In the genomic region with DNA sequence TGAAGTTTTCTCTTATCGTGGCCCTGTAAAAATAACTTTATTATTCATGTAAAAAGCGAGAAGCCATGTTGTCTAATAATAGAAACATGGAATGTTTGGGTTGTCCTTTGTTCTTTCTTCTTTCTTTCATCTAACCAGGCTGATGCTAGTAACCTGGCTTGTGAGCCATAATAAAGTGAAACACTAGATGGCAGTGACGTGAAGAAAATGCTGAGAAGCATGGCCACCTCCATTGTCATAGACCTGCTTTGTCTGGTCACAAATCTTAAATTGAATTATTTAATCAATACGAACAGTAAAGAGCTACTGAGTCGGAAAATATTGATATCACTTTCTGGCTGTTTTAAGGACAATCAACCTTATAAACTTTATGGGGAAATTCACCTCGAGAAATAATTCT, we compare ENCODE assay signal across 8 mouse cellular contexts.
DNase-seq lines count a peak whose midpoint lies in the region; ATAC-seq and TF ChIP-seq lines count a peak whose summit lies in the region.

No protein-coding gene starts in this region.

- H3K4me2 ChIP-seq in heart, embryonic 11.5 days: no peak overlapping the region

- H3K9ac ChIP-seq in heart, adult 2 months (ENCODE audit: low read depth, low read length): no peak overlapping the region
- no peak overlapping the region for H3K9ac ChIP-seq in heart, embryonic 11.5 days (ENCODE audit: low read depth, low read length)
- no peak overlapping the region for H3K9ac ChIP-seq in MEL (ENCODE audit: control insufficient read depth, low read depth, low read length, poor library complexity, severe bottlenecking)

- TF ChIP-seq EP300 in heart, adult 2 months (IDR thresholded peaks at IDR 0.05; ENCODE audit: insufficient read depth, low read depth, low read length): no peak
- no peak for TF ChIP-seq EP300 in MEL (IDR thresholded peaks at IDR 0.05; ENCODE audit: low read depth in 1 of 2, low read length in 2 of 2)

- no peak overlapping the region for H3K27ac ChIP-seq in heart, adult 2 months
- no peak overlapping the region for H3K27ac ChIP-seq in heart, embryonic 11.5 days (ENCODE audit: low read depth, low read length)
- H3K27ac ChIP-seq in MEL (ENCODE audit: control insufficient read depth, low read depth, low read length): no peak overlapping the region

- peak; percentile 75 for TF ChIP-seq CTCF in heart, adult 2 months (IDR thresholded peaks at IDR 0.05)
- TF ChIP-seq CTCF in MEL (IDR thresholded peaks at IDR 0.05 in 2 of 3, conservative IDR thresholded peaks at IDR 0.05 in 1 of 3; ENCODE audit: control insufficient read depth in 1 of 3, insufficient read depth in 1 of 3, low read depth in 2 of 3, low read length in 3 of 3, poor library complexity in 1 of 3, severe bottlenecking in 1 of 3): peak in 1 of 3 experiments; percentile 26; a peak in 1 of 6 replicates

- ATAC-seq in heart, embryonic 11.5 days (replicated peaks; ENCODE audit: insufficient number of reproducible peaks, low FRiP score, low TSS enrichment): no peak
- ATAC-seq in hematopoietic stem cell, adult 5-6 weeks (replicated peaks in 1 of 2; ENCODE audit: insufficient read depth in 1 of 2, low FRiP score in 2 of 2, low TSS enrichment in 1 of 2, low read depth in 1 of 2, poor library complexity in 2 of 2, severe bottlenecking in 2 of 2): peak; percentile 76 to 79; a peak in 2 of 4 replicates
- no peak for ATAC-seq in inflammation-experienced regulatory T-cells, adult 6 months

- no peaks in the 10 kb centered on the region for H3K9me3 ChIP-seq in heart, embryonic 11.5 days (replicated peaks; ENCODE audit: control insufficient read depth, low read length)
- no peaks in the 10 kb centered on the region for H3K9me3 ChIP-seq in MEL (replicated peaks; ENCODE audit: insufficient read depth, low read length)

- 15% methylated on average over 6 of the region's 6 CpGs for WGBS in heart, adult 2 months
- WGBS in heart, embryonic 11.5 days (ENCODE audit: insufficient replicate concordance): 29% methylated on average over 6 of the region's 6 CpGs

- no peaks in the 10 kb centered on the region for H3K36me3 ChIP-seq in heart, adult 2 months (ENCODE audit: control insufficient read depth, insufficient read depth, low read length)
- no peaks in the 10 kb centered on the region for H3K36me3 ChIP-seq in heart, embryonic 11.5 days (ENCODE audit: control insufficient read depth, insufficient read depth, low read length)
- no peaks in the 10 kb centered on the region for H3K36me3 ChIP-seq in MEL (ENCODE audit: control insufficient read depth in 1 of 2, insufficient read depth in 2 of 2, low read length in 2 of 2)

- no peak overlapping the region for H3K4me3 ChIP-seq in heart, adult 2 months
- H3K4me3 ChIP-seq in heart, embryonic 11.5 days (ENCODE audit: low read depth, low read length): no peak overlapping the region
- no peak overlapping the region for H3K4me3 ChIP-seq in MEL (ENCODE audit: control insufficient read depth in 1 of 2, insufficient read depth in 1 of 2, low read depth in 2 of 2, low read length in 2 of 2)

- intact Hi-C loops in heart, adult 2 months (cut with DNase I): loop anchor here (1.0 to 10.0 kb wide), 4 partner anchors 356 to 836 kb away; no protein-coding TSS in a partner anchor
- intact Hi-C loops in left cerebral cortex, postnatal 36 days (cut with DNase I): loop anchor here (5.0 to 10.0 kb wide), 6 partner anchors 359 to 951 kb away; a partner anchor contains a TSS

- DNase-seq in heart, adult 2 months: no peak
- DNase-seq in MEL (ENCODE audit: low read depth, low spot score): peak; percentile 9
- peak; percentile 15 to 52 for DNase-seq in cerebellum, postnatal 36 days
- peak; percentile 9 to 13 for DNase-seq in left cerebral cortex, postnatal 36 days (ENCODE audit: low spot score in 2 of 2)
- DNase-seq in retina, embryonic 14.5 days (ENCODE audit: low spot score): peak; percentile 90

- TF ChIP-seq POLR2A in heart, adult 2 months (IDR thresholded peaks at IDR 0.05; ENCODE audit: insufficient read depth, low read depth, low read length): no peak
- no peak for TF ChIP-seq POLR2A in MEL (IDR thresholded peaks at IDR 0.05; ENCODE audit: control insufficient read depth in 1 of 2, insufficient read depth in 1 of 2, low read depth in 1 of 2, low read length in 2 of 2, poor library complexity in 1 of 2)

- H3K79me2 ChIP-seq in heart, adult 2 months (replicated peaks; ENCODE audit: control insufficient read depth, insufficient read depth, low read length): no peaks in the 10 kb centered on the region
- no peaks in the 10 kb centered on the region for H3K79me2 ChIP-seq in MEL (ENCODE audit: control insufficient read depth, insufficient read depth, low read length, poor library complexity)

- no peaks in the 10 kb centered on the region for H3K4me1 ChIP-seq in heart, adult 2 months (ENCODE audit: control insufficient read depth, insufficient read depth, low read length)
- H3K4me1 ChIP-seq in heart, embryonic 11.5 days (ENCODE audit: control insufficient read depth, insufficient read depth, low read length): no peaks in the 10 kb centered on the region
- H3K4me1 ChIP-seq in MEL (ENCODE audit: control insufficient read depth in 1 of 2, insufficient read depth in 2 of 2, low read length in 2 of 2): no peaks in the 10 kb centered on the region

- TF ChIP-seq RAD21 in MEL (IDR thresholded peaks at IDR 0.05; ENCODE audit: low read depth, low read length): peak; percentile 25

- H3K27me3 ChIP-seq in heart, adult 2 months (ENCODE audit: control insufficient read depth, insufficient read depth, low read length): no peaks in the 10 kb centered on the region
- H3K27me3 ChIP-seq in heart, embryonic 11.5 days (ENCODE audit: control insufficient read depth, insufficient read depth, low read length): no peaks in the 10 kb centered on the region
- H3K27me3 ChIP-seq in MEL (ENCODE audit: control insufficient read depth in 1 of 2, insufficient read depth in 2 of 2, low read length in 2 of 2): no peaks in the 10 kb centered on the region

TF ChIP-seq in MEL, 35 proteins besides CTCF, POLR2A, EP300 and RAD21:
- TF ChIP-seq POLR2AphosphoS5 (IDR thresholded peaks at IDR 0.05; ENCODE audit: borderline replicate concordance, low read depth, low read length): no peak
- TF ChIP-seq SMC3 (IDR thresholded peaks at IDR 0.05; ENCODE audit: low read depth, low read length): peak; percentile 15; the same call in 1 of the 2 replicates

Comparison
In these comparisons a context has a peak if more than half of its experiments do, and no peak if none do; other contexts are left out.
1. DNase-seq: peak in MEL (single experiment), cerebellum, postnatal 36 days (2 of 2), left cerebral cortex, postnatal 36 days (2 of 2) and retina, embryonic 14.5 days (single experiment); none in heart, adult 2 months (0 of 2).
2. ATAC-seq: peak in hematopoietic stem cell, adult 5-6 weeks (2 of 2); none in heart, embryonic 11.5 days (single experiment) and inflammation-experienced regulatory T-cells, adult 6 months (single experiment).